Mouse (Mus musculus) CD4-positive helper T cell, adult 2 months (primary cell): ENCODE data around the gene Unk.

ENCODE experiments used
- DNase-seq: peaks from one replicate; pipeline ENCODE4 v3.0.0-alpha.2; 2012; ENCODE audit warnings: low read depth, missing footprints, low spot score

The Unk gene

GRCm38 (mm10) chr11:116029086-116029865, 846 bp upstream of the Unk start:
- no peak for DNase-seq

DNA sequence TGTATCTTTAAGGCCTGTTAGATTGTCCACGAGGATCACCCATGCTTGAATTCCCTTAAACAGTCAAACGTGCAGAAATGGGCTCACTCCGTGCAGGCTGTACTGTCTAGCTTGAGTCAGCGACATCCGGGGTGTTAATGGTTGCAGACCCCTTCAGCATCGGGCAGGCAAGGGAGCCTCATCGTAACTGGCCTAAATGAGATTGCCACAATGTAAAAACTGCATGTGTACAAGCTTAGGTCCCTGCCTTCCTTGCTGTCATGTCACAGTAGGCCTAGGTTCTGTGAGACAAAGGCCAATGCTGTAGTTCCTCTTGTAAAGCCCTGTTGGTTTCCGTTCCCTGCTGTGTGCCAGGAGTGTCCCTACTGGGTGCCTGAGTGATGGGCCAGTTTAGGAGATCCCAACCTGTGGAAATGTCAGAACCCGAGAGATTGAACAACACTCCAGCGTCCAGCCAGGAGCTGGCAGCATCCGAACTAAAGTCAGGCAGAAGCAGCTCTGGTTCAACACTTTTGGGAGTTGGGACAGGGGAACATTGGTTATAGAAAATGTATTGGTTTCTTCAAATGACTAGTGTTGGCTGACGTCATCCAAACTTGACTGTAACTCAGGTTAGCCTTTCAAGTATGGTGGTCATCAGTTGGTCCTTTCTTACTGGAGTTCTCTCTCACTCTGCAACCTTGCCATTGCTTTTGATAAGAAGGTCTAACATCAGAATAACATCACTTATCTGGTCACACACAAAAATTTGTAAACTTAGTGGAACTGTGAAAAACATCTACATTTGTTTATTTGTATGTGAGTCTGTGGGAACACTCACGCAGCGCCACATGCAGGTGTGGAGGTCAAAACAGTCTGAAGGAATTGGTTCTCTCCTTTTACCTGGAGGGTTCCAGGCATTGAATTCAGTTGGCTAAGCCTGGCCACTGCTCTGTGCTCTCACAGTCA, 1.1 kb downstream of the Unk start:
- DNase-seq = no peak

- DNase-seq = no peak
Measured at GRCm38 (mm10) chr11:116034584-116034983, 4.5 kb downstream of the Unk start.

DNA sequence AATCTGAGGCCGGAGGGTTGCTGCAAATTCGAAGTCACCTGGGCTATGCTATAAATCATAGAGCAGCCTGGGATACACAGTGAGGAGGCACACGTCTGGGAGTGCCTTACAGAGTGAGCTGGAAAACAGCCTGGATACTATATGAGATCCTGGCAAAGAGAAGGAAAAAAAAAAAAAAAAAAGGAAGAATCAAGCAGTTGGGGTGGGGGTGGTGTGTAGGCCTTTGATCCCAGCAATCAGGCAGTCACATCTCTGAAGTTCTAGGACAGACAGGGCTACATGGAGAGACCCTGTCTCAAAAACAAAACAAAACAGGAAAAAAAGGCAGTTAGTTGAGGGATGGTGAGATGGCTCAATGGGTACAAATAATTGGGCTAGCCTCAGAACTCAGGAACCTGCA, 6.5 kb downstream of the Unk start:
- DNase-seq = no peak

GRCm38 (mm10) chr11:116037826-116038225, 7.7 kb downstream of the Unk start:
- no peak for DNase-seq

- DNase-seq = no peak
Measured at GRCm38 (mm10) chr11:116040593-116040992, 10.5 kb downstream of the Unk start.

- DNase-seq = no peak
Measured at GRCm38 (mm10) chr11:116041833-116042232, 11.7 kb downstream of the Unk start.

DNA sequence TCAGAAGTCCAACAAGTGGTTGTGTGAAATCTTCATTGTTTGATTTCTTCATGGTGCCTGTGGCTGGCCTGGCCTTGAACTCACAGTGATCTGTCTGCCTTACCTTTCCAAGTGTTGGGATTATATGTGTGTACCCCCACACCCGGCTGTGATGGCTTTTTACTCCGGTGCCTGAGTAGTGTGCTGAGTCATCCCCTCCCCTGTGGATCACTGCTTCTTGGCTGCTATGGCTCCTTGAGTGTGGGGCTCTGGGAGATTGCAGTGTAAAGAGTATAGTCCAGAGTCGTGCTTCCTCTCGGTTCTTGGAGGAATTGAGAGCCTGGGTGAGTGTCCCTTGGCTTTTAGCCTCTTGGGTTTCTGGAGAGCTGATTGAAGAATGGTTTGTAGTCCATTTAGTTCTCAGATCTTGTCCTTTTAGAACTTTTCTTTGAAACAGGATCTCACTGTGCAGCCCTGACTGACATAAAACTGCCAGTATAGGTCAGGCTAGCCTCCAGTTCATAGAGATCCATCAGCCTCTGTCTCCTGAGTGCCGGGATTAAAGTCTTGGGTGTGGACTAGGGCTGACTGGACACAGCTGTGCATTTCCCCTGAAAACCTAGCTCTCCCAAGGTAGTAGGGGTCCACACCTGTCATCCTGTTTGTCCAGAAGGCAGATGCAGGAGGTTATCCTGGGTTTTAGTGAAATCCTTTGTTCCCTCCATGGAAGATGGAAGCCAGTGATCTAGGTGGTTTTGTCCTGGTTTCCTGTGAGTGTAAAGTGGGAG, 12.4 kb downstream of the Unk start:
- no peak for DNase-seq

GRCm38 (mm10) chr11:116043286-116043685, 13.2 kb downstream of the Unk start:
- DNase-seq = no peak

DNA sequence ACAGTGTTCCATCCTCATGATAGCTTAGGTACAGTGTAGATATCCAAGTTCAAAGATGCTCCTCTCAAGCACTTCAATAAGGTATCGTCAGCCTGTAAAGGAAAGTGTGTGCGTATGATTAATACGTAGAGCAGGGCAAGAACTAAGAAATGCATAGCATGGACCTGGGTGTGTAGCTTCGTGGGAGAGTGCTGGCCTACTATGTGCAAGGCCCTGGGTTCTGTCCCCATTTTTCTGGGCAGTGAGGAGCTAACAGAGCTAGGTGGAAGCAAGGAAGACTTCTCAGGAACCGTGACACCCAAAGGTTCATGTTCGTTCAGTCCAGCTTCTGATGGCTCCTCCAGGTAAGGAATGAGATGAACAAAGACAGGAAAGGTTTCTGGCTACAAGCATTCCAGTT, 15.1 kb downstream of the Unk start:
- no peak for DNase-seq

DNA sequence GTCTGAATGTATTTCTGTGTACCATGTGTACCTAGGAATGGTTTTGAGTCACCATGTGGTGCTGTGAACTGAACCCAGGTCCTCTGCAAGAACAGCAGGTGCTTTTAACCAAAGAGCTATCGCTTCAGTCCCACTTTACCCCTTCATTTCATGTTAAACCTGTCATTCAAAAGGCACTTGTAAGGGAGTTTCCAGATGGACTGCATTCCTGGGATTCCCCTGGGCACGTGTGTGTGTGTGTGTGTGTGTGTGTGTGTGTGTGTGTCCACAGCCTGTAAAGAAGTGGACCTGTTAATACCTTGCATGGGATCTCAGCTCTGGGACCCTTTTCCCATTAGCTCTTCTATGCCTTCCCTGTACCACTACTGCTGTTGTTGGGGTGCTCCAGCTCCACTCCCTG, 19.5 kb downstream of the Unk start:
- no peak for DNase-seq

GRCm38 (mm10) chr11:116050196-116050595, 20.1 kb downstream of the Unk start:
- DNase-seq = no peak

DNA sequence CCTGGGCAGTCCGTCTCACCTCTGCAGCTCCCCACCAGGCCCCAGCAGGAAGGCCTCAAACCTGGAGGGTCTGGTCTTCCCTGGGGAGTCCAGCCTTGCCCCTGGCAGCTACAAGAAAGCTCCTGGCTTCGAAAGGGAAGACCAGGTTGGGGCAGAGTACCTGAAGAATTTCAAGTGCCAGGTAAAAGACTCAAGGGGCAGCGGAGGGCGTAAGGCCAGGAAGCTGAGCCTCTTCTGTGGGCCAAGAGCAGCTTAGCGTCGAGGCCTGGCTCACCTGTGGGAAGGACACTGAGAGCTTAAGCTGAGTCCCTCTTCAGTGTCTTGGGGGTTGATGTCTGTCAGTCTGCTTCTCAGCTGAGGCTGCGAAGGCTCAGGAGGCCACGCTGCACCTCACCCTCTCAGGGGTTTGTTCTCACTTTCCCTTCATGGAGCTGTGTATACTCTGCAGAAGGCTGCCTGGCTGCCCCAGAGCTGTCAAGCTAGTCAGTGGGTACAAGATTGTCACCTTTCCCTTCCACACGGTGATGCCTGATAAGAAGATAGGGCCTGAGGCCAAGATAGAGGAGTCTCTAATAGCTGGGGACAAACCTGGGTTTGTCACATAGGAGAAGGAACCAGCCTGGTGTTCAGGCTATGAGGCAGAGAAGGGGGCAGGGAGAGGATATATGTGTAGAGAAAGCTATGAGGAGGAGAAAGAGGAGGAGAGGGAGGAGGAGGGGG, 23.5 kb downstream of the Unk start:
- no peak for DNase-seq

GRCm38 (mm10) chr11:116055873-116056272, 25.8 kb downstream of the Unk start:
- DNase-seq = no peak

- no peak for DNase-seq
Measured at GRCm38 (mm10) chr11:116057237-116057881, 27.2 kb downstream of the Unk start.

- no peak for DNase-seq
Measured at GRCm38 (mm10) chr11:116058022-116058614, 28.0 kb downstream of the Unk start.

DNA sequence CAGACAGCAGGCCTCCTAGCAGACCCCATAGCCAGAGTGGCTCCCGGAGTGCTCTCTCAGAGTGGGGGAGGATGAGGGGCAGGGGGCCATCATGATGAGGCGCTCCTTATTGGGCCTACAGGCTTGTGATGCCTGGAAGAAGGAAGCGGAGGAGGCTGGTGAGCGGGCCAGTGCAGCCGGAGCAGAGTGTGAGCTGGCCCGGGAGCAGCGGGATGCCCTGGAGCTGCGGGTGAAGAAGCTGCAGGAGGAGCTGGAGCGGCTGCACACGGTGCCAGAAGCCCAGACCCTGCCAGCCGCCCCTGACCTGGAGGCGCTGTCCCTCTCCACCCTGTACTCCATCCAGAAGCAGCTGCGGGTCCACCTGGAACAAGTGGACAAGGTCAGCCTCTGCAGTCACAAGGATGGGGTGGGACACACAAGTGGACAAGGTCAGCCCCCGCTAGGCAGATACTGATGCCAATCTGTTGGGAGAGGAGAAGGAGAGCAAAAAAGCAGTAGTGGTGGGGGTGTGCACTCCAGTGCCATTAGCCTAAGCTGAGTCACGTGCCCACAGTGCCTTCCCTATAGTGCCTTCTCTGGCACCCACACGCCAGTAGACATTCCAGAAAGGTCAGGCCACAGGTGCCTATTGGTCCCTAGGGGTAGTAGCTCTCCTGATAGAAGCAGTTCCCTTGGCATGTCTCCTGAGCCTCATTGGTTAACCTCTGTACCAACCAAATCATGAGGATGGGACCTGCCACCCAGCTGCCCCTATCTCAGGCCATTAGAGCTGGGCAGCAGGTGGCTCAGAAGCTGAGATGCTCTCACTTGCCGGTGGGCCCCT, 29.0 kb downstream of the Unk start:
- DNase-seq = no peak

- DNase-seq = no peak
Measured at GRCm38 (mm10) chr11:116059691-116060025, 29.5 kb downstream of the Unk start.

DNA sequence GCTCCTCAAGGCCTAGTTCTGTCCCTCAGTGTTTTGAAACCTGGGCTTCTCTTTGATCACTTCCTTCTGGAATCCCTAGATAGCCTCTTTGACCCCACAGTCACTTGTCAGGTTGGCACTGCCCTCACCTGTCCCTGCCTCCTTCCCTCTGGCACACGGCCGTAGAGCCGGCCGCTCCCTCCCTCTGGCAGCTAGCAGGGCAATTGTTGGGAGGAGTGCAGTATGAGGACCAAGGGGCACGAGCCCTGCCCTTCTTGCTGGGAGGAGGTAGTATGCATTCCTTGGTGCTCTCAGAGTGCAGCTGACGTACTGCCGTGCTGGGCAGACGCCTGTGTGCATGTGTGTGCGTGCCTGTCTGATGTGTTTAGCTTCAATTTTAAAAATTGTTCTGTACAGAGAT, 30.5 kb downstream of the Unk start:
- no peak for DNase-seq
